Mouse (Mus musculus) spleen, postnatal 10 days (tissue): Measurements from ENCODE around the gene Drosha.

Experiments
- DNase-seq, 2 experiments: peaks; one replicate each; pipeline ENCODE4 v3.0.0; 2021 to 2022; ENCODE audit warnings: low spot score in 2 of 2

Gene Drosha

DNA sequence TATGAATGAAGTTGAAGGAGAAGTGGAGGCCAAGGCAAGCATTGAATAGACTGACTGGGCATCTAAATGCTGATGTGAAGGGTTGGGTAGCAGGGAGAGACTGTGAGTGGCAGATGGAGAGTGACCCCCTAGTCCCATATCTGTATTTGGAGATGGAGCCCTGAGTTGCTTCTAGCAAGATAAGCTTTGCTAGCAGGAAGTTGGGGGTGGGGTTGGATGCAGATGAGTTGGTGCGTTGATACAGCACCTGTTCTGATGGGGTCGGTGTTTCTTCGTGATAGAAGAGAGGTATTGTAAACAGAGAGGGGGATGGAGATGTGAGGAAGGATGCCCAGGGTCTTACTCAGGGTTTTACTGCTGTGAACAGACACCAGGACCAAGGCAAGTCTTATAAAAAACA, 5.3 kb downstream of the Drosha start:
- no peak for DNase-seq

DNA sequence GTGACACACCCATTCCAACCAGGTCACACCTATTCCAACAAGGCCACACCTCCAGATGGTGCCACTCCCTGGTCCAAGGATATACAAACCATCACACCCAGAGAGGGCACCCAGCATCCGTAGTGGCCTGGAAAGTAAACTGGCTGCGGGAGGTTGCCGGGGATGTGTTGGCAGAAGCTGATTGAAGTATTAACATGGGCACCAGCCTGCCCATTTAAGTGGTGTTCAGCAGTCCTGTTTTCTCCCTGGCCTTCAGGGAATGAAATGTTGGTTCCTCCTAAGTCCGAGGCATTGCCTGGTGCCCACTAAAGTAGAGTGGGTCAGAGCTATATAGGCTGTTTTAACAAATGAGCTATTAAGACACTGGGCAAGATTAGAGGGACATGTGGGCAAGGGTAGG, 8.0 kb downstream of the Drosha start:
- DNase-seq, result no peak

DNA sequence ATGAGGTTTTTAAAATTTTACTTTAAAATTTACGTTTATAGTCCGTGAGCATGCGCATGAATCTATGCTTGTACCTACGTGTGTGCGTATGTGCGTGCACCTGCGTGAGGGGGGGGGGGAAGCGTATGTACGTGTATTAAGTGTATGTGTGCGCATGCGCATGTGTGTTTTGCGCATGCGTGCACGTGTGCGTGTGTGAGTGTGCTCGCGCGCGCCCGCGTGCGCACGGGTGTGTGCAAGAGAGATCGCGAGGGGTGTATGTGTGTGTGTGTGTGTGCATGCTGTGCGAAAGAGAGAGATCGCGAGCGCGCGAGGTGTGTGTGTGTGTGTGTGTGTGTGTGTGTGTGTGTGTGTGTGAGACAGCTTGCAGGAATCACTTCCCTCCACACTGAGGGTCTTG, 8.8 kb downstream of the Drosha start:
- DNase-seq, result no peak

DNA sequence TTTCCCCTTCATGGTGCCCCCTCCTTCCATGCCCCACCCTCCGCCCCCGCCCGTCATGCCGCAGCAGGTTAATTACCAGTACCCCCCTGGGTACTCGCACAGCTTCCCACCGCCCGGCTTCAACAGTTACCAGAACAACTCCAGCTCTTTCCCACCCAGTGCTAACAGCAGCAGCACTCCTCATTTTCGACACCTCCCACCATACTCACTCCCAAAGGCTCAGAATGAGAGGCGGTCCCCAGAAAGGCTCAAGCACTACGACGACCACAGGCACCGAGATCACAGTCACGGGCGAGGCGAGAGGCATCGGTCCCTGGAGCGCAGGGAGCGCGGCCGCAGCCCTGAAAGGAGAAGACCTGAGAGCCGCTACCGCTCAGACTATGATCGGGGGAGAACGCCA, 9.6 kb downstream of the Drosha start:
- no peak for DNase-seq

DNA sequence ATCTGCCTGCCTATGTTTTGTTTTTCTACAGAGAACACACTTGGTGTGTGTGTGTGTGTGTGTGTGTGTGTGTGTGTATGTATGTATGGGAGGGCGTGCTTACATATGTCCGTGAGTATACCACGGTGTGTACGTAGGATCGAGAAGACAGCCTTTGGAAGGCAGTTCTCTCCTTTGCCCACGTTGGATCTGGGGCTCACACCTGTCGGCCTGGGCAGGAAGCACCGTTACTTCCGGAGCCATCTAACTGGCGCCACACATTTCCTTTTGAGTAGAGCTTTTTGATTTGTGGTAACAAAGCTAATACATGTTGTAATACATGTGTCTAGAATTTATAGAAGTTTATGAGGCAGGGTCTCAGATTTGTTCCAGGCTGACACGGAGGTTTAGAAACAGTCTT, 16.1 kb downstream of the Drosha start:
- DNase-seq, result no peak

GRCm38 (mm10) chr15:12842833-12843232, 18.2 kb downstream of the Drosha start:
- DNase-seq, result no peak

GRCm38 (mm10) chr15:12848196-12848975, 23.8 kb downstream of the Drosha start:
- DNase-seq, result no peak

- no peak for DNase-seq
Observed at GRCm38 (mm10) chr15:12849373-12849772, 24.8 kb downstream of the Drosha start.

DNA sequence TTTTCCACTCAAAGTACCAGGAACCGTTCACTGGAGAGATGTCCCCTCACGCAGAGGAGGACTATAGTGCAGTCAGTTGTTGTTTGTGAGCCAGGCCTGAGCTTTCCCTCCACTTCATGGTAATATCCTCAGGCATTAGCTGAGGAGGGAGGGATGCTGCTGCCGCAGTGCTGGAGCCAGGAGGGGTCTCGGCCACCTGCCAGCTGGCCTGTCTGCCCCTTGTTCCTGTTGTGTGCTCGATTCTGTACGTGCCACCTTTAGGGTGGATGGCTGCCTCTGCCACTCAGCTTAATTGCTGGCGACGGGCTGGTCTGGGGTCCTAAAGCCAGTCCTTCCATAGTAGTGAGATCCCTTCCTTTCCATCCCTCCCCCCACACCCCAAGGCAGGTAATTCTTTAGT, 28.9 kb downstream of the Drosha start:
- no peak for DNase-seq

GRCm38 (mm10) chr15:12856780-12857179, 32.2 kb downstream of the Drosha start:
- no peak for DNase-seq

DNA sequence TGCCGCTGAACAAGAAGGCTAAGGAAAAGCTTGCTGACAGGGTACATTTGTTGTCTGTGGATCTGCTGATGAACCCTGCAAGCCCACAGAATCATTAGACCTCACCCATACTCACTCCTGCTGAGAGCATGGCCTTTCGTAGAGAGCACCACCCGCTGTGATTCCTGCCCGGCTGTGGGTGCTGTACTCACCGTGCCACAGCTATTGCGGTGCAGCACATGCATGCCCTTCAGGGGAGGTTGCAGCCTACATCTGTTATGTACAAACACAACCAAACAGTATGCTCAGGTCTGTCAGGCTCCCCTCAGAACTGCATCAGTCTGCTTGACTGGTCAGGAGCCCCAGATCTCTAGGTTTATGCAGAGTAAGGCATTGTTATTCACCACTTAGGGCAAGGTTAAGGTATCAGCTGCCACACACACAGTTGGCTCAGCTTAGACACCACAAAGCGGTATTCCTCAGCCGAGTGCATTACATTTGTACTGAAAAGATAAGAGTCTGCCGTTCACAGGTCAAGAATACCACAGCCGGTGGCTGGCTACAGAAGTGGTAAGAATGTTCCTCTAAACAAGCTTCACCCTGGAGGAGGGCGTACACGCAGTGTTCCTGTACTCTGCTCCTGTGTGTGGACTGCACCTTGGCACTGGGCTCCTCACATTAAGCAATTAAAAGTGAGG, 33.4 kb downstream of the Drosha start:
- peak; percentile 19 to 26 for DNase-seq

- DNase-seq, result no peak
Observed at GRCm38 (mm10) chr15:12858645-12859044, 34.0 kb downstream of the Drosha start.

GRCm38 (mm10) chr15:12862061-12862460, 37.4 kb downstream of the Drosha start:
- DNase-seq, result no peak

DNA sequence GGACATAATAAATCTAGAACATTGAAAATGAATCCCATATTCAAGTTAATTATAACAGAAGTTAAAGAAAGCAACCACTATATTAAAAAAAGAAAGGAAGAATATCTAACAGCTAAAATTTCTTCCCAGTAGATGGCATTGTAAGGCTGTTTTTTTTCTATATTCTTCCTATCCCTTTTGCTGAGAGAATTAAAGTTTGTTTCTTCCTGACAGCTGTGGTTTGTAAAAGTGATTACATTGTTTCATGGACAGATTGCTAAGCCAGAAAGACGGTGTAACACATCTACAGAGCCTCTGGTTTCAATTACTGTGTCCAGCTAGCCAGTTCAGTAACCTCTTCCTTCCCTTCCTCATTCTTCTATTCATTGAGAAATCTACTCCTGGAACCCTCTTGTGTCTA, 39.1 kb downstream of the Drosha start:
- no peak for DNase-seq

GRCm38 (mm10) chr15:12865595-12866314, 41.1 kb downstream of the Drosha start:
- DNase-seq, result no peak

- DNase-seq, result no peak
Observed at GRCm38 (mm10) chr15:12867269-12867668, 42.7 kb downstream of the Drosha start.

GRCm38 (mm10) chr15:12875442-12876176, 51.0 kb downstream of the Drosha start:
- DNase-seq, result no peak

- no peak for DNase-seq
Observed at GRCm38 (mm10) chr15:12876266-12876665, 51.7 kb downstream of the Drosha start.

DNA sequence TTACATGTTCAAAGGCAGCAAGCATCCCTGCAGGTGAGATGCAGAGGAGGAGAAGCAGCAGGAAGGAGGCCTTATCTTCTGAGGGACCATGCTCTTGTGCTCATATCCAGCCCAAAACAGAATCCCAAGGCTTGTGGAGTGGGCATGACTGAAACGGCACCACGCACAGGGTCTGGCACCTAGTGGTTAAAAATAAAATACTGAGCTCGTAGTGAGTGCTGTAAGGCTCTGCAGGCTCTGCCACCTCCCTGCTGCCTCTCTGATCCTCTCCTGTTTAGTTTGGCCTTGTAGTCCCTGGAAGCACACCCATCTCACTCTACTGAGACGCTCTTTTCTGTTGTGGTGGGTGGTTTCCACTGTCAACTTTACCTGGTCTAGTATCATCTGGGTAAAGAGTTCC, 52.3 kb downstream of the Drosha start:
- DNase-seq, result no peak

GRCm38 (mm10) chr15:12877934-12878333, 53.3 kb downstream of the Drosha start:
- no peak for DNase-seq

- DNase-seq, result no peak
Observed at GRCm38 (mm10) chr15:12878581-12878980, 54.0 kb downstream of the Drosha start.

- DNase-seq, result no peak
Observed at GRCm38 (mm10) chr15:12879937-12880336, 55.3 kb downstream of the Drosha start.
